Mouse (Mus musculus) ES-Bruce4 (cell line): ENCODE measurements around the gene Rnd2. TPM values are rescaled to one million over a fixed set of nuclear protein-coding genes. Genes with fewer than 3 reads are reported as not detected.
A peak's percentile ranks its signal among the peaks of the same experiment; 100 is the strongest.

ENCODE experiments used
- H3K27ac ChIP-seq: 2 replicates; pipeline ENCODE4 v1.5.1; 2012; ENCODE audit warnings: low read length, inconsistent platforms; ENCODE audit not compliant: insufficient read depth
- H3K27me3 ChIP-seq: 2 replicates; pipeline ENCODE4 v1.6.1; 2012; ENCODE audit warnings: mild to moderate bottlenecking, low read length, inconsistent platforms; ENCODE audit not compliant: control insufficient read depth, poor library complexity, insufficient read depth, severe bottlenecking
- H3K36me3 ChIP-seq: 2 replicates; pipeline ENCODE4 v1.6.1; 2012; ENCODE audit warnings: inconsistent platforms, mild to moderate bottlenecking, low read length, moderate library complexity; ENCODE audit not compliant: control insufficient read depth, poor library complexity, insufficient read depth, severe bottlenecking
- H3K4me1 ChIP-seq: one replicate; pipeline ENCODE4 v1.8.1; 2011; ENCODE audit warnings: low read length; ENCODE audit not compliant: control insufficient read depth, insufficient read depth
- H3K4me3 ChIP-seq: 2 replicates; pipeline ENCODE4 v1.5.1; 2011; ENCODE audit warnings: low read depth, mild to moderate bottlenecking, low read length
- H3K9ac ChIP-seq: 2 replicates; pipeline ENCODE4 v1.6.1; 2012; ENCODE audit warnings: low read depth, mild to moderate bottlenecking, inconsistent platforms; ENCODE audit not compliant: poor library complexity, severe bottlenecking
- H3K9me3 ChIP-seq: replicated peaks from 2 replicates; pipeline ENCODE4 v1.6.1; 2012; ENCODE audit warnings: mild to moderate bottlenecking, low read length, inconsistent platforms; ENCODE audit not compliant: control insufficient read depth, poor library complexity, insufficient read depth, severe bottlenecking
- CTCF ChIP-seq: IDR thresholded peaks from one replicate; pipeline ENCODE4 v1.8.1; 2011; ENCODE audit warnings: low read depth, low read length
- EP300 ChIP-seq: IDR thresholded peaks from 2 replicates; pipeline ENCODE4 v1.6.1; 2011; ENCODE audit warnings: low read depth, low read length; ENCODE audit not compliant: insufficient read depth
- POLR2A ChIP-seq: IDR thresholded peaks from one replicate; pipeline ENCODE4 v1.8.1; 2011; ENCODE audit warnings: low read length; ENCODE audit not compliant: insufficient read depth
- polyA plus RNA-seq: library from polyadenylated mRNA; stranded (reverse); fragments of >200 nt; gene quantifications from 2 replicates; pipeline ENCODE4 v1.2.4, GENCODE M21; 2011; ENCODE audit warnings: low read depth; ENCODE audit not compliant: missing spikeins, insufficient read depth, insufficient read length

The Rnd2 gene
- polyA plus RNA-seq = 11.2 and 11.4 TPM in 2 replicates

GRCm38 (mm10) chr11:101464211-101465100 lies at the start of gene Rnd2:
Rnd2 (plus strand) TSS chr11:101464999.
- Histone ChIP-seq H3K4me3 (peak within 1 kb of the TSS; percentile 76), H3K27me3 (no peaks in the 10 kb centered on the region), H3K27ac (peak within 1 kb of the TSS; percentile 82), H3K9ac (peak within 1 kb of the TSS; percentile 78), H3K9me3 (no peaks in the 10 kb centered on the region), H3K36me3 (peaks cover 11% of the 10 kb centered on the region; the same call in 1 of the 2 replicates), H3K4me1 (peaks cover 9% of the 10 kb centered on the region)
- TF ChIP-seq POLR2A (no peak), CTCF (no peak), EP300 (0 out of 2 replicates have a peak, but pooled peaks have one; percentile 39)

GRCm38 (mm10) chr11:101415306-101415705 lies 49.5 kb upstream of the Rnd2 start:
- Histone ChIP-seq H3K4me1 (no peaks in the 10 kb centered on the region), H3K4me3 (no peak overlapping the region), H3K27me3 (no peaks in the 10 kb centered on the region), H3K9me3 (no peaks in the 10 kb centered on the region), H3K27ac (no peak overlapping the region), H3K36me3 (peaks cover 26% of the 10 kb centered on the region), H3K9ac (no peak overlapping the region)
- no peak for TF ChIP-seq POLR2A
- TF ChIP-seq EP300 = no peak
- no peak for TF ChIP-seq CTCF

- no peaks in the 10 kb centered on the region for H3K4me1 ChIP-seq
- H3K9ac ChIP-seq = peak overlapping the region; percentile 38
- no peaks in the 10 kb centered on the region for H3K9me3 ChIP-seq
- H3K36me3 ChIP-seq = peaks cover 17% of the 10 kb centered on the region
- TF ChIP-seq EP300 = no peak
- TF ChIP-seq CTCF = no peak
- no peak for TF ChIP-seq POLR2A
- H3K27me3 ChIP-seq = no peaks in the 10 kb centered on the region
- peak overlapping the region; percentile 72 for H3K4me3 ChIP-seq
- peak overlapping the region; percentile 68; the same call in 1 of the 2 replicates for H3K27ac ChIP-seq
Measured at GRCm38 (mm10) chr11:101416433-101417100, 48.2 kb upstream of the Rnd2 start.

GRCm38 (mm10) chr11:101417101-101417855 lies 47.5 kb upstream of the Rnd2 start, which contains the start of gene Aarsd1:
Aarsd1 (minus strand) TSS chr11:101417615.
- Histone ChIP-seq H3K9ac (peak within 1 kb of the TSS; percentile 38), H3K4me3 (peak within 1 kb of the TSS; percentile 72), H3K27me3 (no peaks in the 10 kb centered on the region), H3K27ac (peak within 1 kb of the TSS; percentile 37; the same call in 1 of the 2 replicates), H3K4me1 (no peaks in the 10 kb centered on the region), H3K36me3 (peaks cover 15% of the 10 kb centered on the region), H3K9me3 (no peaks in the 10 kb centered on the region)
- TF ChIP-seq POLR2A (peak; percentile 27), EP300 (0 out of 2 replicates have a peak, but pooled peaks have one; percentile 3), CTCF (no peak)

GRCm38 (mm10) chr11:101418991-101419390 lies 45.8 kb upstream of the Rnd2 start:
- no peak overlapping the region for H3K27ac ChIP-seq
- H3K4me3 ChIP-seq = no peak overlapping the region
- peaks cover 1% of the 10 kb centered on the region for H3K36me3 ChIP-seq
- no peak overlapping the region for H3K9ac ChIP-seq
- H3K4me1 ChIP-seq = no peaks in the 10 kb centered on the region
- H3K27me3 ChIP-seq = no peaks in the 10 kb centered on the region
- H3K9me3 ChIP-seq = no peaks in the 10 kb centered on the region
- TF ChIP-seq EP300 = no peak
- TF ChIP-seq CTCF = no peak
- no peak for TF ChIP-seq POLR2A
